Mouse (Mus musculus) forebrain, embryonic 12.5 days (tissue): ENCODE data around the gene Cox17. TPM values are rescaled to one million over a fixed set of nuclear protein-coding genes. Genes with fewer than 3 reads are reported as not detected.

ENCODE experiments used
- ATAC-seq: fragments of 200-750 bp; cut with Nextera tagmentation; 2 replicates; pipeline ENCODE4 v1.8.0; 2017; ENCODE audit warnings: moderate TSS enrichment; ENCODE audit not compliant: low FRiP score
- H3K27ac ChIP-seq: fragments of 300-500 bp; sonication (generic); 2 replicates; pipeline ENCODE4 v1.5.1; 2016; ENCODE audit warnings: mild to moderate bottlenecking
- H3K27me3 ChIP-seq: fragments of 300-500 bp; sonication (generic); 2 replicates; pipeline ENCODE4 v1.6.1; 2016; ENCODE audit warnings: mild to moderate bottlenecking
- H3K36me3 ChIP-seq: fragments of 300-500 bp; sonication (generic); replicated peaks from 2 replicates; pipeline ENCODE4 v1.6.1; 2016; ENCODE audit warnings: mild to moderate bottlenecking
- H3K4me1 ChIP-seq: fragments of 300-500 bp; sonication (generic); 2 replicates; pipeline ENCODE4 v1.6.1; 2016
- H3K4me2 ChIP-seq: fragments of 300-500 bp; sonication (generic); 2 replicates; pipeline ENCODE4 v1.6.1; 2016; ENCODE audit warnings: mild to moderate bottlenecking, moderate library complexity
- H3K4me3 ChIP-seq: fragments of 300-500 bp; sonication (generic); replicated peaks from 2 replicates; pipeline ENCODE4 v1.5.1; 2016; ENCODE audit warnings: mild to moderate bottlenecking
- H3K9ac ChIP-seq: fragments of 300-500 bp; sonication (generic); 2 replicates; pipeline ENCODE4 v1.6.1; 2016; ENCODE audit warnings: mild to moderate bottlenecking
- H3K9me3 ChIP-seq: fragments of 300-500 bp; sonication (generic); 2 replicates; pipeline ENCODE4 v1.6.1; 2016
- WGBS: fragments of 180-500 bp; shearing (Covaris S2); methylation state at CpG from one replicate; pipeline ENCODE4 v1.1.7; 2016; 5-methylcytosine and 5-hydroxymethylcytosine counted together
- polyA plus RNA-seq: library from polyadenylated mRNA; unstranded; fragments of >200 nt; fragmentation: Nextera tagmentation; extraction: Ambion mirVana; gene quantifications from 2 replicates; pipeline ENCODE4 v1.2.1, GENCODE M21; 2016

Cox17 gene
- polyA plus RNA-seq, 1 experiment from 2014 or later, result 141 TPM

DNA sequence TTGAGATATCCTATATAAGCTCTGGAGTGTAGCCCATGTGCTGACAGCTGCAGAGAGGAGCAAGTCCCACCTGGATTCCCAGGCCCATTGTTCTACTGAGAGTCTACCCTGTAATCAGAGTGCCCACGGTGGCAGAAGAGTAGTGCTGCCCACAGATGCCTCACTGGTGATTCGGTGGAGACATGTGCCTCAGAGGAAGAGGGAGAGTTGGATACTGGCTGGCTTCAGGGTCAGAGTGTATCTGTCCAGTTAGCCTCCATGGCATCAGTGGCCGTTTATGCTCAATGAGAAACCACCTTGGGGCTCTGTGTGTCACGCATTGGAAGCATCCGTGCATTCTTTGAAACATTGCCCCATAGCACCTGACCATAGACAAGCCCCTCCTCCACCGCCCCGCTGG, 16.9 kb downstream of the Cox17 start:
- no peak overlapping the region for H3K9ac ChIP-seq
- no peak overlapping the region for H3K4me3 ChIP-seq
- no peaks in the 10 kb centered on the region for H3K36me3 ChIP-seq
- 87% methylated on average over 7 of the region's 7 CpGs for WGBS
- no peak overlapping the region for H3K27ac ChIP-seq
- H3K4me2 ChIP-seq, result no peak overlapping the region
- no peaks in the 10 kb centered on the region for H3K9me3 ChIP-seq
- no peak for ATAC-seq
- H3K4me1 ChIP-seq, result peaks cover 4% of the 10 kb centered on the region; the same call in 1 of the 2 replicates
- no peaks in the 10 kb centered on the region for H3K27me3 ChIP-seq

DNA sequence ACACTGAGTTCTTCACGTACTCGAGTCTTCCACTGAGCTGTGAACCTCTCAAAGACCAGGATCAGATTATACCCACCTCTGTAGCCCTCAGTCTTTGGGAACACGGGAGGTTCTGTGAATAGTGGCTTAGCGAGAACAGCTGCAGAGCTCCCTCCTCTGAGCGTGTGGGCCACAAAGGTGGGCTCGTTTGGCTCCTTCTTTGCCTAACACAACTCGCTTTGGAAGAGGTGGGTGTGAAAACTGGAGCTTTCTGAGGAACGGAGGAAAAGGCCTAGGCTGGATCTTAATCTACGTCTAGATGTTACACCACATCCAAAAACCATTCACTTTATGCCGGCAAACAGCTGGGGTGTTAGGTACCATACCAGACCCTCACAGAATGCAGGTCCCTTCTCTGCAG, 18.6 kb downstream of the Cox17 start:
- no peaks in the 10 kb centered on the region for H3K36me3 ChIP-seq
- no peak overlapping the region for H3K9ac ChIP-seq
- H3K9me3 ChIP-seq, result no peaks in the 10 kb centered on the region
- WGBS, result 80% methylated on average over 10 of the region's 10 CpGs
- H3K4me1 ChIP-seq, result no peaks in the 10 kb centered on the region
- no peak overlapping the region for H3K4me2 ChIP-seq
- H3K27me3 ChIP-seq, result no peaks in the 10 kb centered on the region; the same call in 1 of the 2 replicates
- no peak overlapping the region for H3K27ac ChIP-seq
- no peak overlapping the region for H3K4me3 ChIP-seq
- ATAC-seq, result no peak

DNA sequence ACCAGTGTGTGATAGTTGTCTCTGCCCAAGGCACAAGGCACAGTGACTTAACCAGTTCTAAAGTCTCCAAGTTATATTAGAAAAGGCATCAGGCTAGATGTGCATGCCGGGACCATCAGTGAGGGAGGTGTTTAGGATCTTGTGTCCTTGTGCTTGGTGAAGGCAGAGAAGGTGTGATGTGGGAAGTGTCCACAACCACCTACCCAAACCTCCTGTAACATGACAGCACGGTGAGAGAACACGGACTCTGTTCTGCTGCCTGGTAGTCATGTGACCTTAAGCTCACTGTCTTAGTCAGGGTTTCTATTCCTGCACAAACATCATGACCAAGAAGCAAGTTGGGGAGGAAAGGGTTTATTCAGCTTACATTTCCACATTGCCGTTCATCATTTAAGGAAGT, 19.4 kb downstream of the Cox17 start:
- H3K4me2 ChIP-seq, result no peak overlapping the region
- H3K27ac ChIP-seq, result no peak overlapping the region
- H3K27me3 ChIP-seq, result no peaks in the 10 kb centered on the region; the same call in 1 of the 2 replicates
- no peak overlapping the region for H3K9ac ChIP-seq
- no peak overlapping the region for H3K4me3 ChIP-seq
- H3K9me3 ChIP-seq, result no peaks in the 10 kb centered on the region
- no peaks in the 10 kb centered on the region for H3K4me1 ChIP-seq
- 97% methylated on average over 4 of the region's 4 CpGs for WGBS
- no peaks in the 10 kb centered on the region for H3K36me3 ChIP-seq
- no peak for ATAC-seq

DNA sequence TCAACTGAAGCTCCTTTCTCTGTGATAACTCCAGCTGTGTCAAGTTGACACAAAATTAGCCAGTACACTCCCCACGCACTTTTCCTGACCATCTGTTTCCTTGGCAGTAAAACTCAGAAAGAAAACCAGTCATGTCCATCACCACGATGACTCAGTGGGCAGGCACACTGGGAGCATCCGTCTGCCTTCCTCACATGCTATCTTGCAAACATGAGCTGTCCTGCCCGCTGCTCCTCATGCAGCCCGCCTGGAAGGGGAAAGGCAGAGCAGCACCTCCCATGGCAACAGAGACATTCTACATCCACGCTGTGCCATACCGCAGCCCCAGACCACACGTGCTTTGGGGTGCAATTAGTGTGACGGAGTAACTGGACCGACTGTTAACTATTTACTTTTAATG, 21.5 kb downstream of the Cox17 start:
- Histone ChIP-seq H3K27ac (no peak overlapping the region), H3K4me1 (no peaks in the 10 kb centered on the region), H3K27me3 (no peaks in the 10 kb centered on the region; the same call in 1 of the 2 replicates), H3K4me3 (no peak overlapping the region), H3K9ac (no peak overlapping the region), H3K4me2 (no peak overlapping the region), H3K36me3 (no peaks in the 10 kb centered on the region), H3K9me3 (no peaks in the 10 kb centered on the region)
- 66% methylated on average over 10 of the region's 10 CpGs for WGBS
- ATAC-seq, result no peak

DNA sequence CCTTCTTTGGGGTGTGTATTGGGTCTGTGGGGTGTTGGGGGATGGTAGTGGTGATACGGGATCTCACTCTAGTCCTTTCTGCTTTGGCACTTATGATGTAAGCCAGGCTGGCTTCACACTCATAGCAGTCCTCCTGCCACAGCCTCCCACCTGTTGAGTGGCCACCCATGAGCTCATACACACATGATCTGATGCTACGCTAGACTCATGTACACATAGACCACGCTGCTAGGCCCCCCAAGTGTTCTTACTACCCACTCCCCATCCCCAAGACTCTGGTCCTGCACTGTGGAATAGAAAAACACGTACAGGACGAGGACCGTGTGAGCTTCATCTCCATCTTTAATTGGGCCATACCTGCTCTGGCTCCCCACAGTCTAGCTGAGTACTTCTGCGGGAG, 22.2 kb downstream of the Cox17 start:
- H3K4me2 ChIP-seq, result no peak overlapping the region
- no peaks in the 10 kb centered on the region; the same call in 1 of the 2 replicates for H3K27me3 ChIP-seq
- no peaks in the 10 kb centered on the region for H3K4me1 ChIP-seq
- H3K36me3 ChIP-seq, result no peaks in the 10 kb centered on the region
- WGBS, result 84% methylated on average over 7 of the region's 7 CpGs
- ATAC-seq, result no peak
- H3K27ac ChIP-seq, result no peak overlapping the region
- H3K9me3 ChIP-seq, result no peaks in the 10 kb centered on the region
- H3K4me3 ChIP-seq, result no peak overlapping the region
- H3K9ac ChIP-seq, result no peak overlapping the region

DNA sequence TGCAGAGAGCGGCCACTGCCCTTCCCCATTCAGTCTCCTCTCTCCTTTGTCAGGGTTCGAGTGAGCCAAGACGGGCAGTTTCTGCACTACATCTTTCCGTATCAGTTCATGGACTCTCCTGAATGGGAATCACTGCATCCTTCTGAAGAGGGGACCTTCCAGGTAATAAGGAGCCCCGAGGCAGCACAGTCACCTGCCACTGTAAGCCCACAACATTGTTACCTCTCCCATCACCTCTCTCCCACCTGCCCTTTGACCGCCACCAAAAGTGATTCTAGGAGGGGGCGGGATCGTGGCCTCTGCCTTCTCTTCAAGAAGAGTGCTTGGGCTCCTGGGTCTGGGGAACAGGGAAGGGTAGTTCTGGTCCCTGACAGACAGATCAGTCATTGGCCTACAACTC, 22.6 kb downstream of the Cox17 start:
- no peak overlapping the region for H3K27ac ChIP-seq
- no peaks in the 10 kb centered on the region for H3K4me1 ChIP-seq
- 92% methylated on average over 8 of the region's 8 CpGs for WGBS
- H3K9me3 ChIP-seq, result no peaks in the 10 kb centered on the region
- no peaks in the 10 kb centered on the region; the same call in 1 of the 2 replicates for H3K27me3 ChIP-seq
- ATAC-seq, result no peak
- H3K9ac ChIP-seq, result no peak overlapping the region
- no peak overlapping the region for H3K4me2 ChIP-seq
- H3K4me3 ChIP-seq, result no peak overlapping the region
- H3K36me3 ChIP-seq, result no peaks in the 10 kb centered on the region

DNA sequence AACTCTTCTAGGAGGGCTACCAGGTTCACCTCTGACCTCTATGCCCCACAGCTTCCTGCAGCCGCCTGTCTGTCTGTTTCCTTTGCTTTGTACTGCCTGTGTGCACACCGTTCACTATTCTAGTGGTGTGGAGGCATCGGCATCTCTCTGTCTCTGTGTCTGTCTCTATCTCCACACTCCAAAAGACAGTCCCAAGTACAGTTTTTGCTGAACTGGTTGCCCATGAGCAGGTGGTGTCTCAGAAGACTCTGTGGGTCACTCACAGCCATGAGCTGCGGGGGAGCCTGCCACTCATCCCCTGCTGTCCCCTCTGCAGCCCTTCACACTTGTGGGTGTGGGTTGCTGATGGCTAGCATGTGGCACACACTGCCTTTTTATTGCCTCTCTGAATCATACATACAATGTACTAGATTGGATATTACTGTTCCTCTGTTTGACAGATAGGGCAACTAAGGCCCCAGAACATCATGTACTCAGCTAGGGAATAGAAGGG, 23.2 kb downstream of the Cox17 start:
- Histone ChIP-seq H3K9ac (no peak overlapping the region), H3K27ac (no peak overlapping the region), H3K36me3 (no peaks in the 10 kb centered on the region), H3K9me3 (no peaks in the 10 kb centered on the region), H3K4me3 (no peak overlapping the region), H3K4me2 (no peak overlapping the region), H3K4me1 (no peaks in the 10 kb centered on the region), H3K27me3 (no peaks in the 10 kb centered on the region; the same call in 1 of the 2 replicates)
- ATAC-seq, result no peak
- WGBS, result 84% methylated on average over 4 of the region's 4 CpGs

DNA sequence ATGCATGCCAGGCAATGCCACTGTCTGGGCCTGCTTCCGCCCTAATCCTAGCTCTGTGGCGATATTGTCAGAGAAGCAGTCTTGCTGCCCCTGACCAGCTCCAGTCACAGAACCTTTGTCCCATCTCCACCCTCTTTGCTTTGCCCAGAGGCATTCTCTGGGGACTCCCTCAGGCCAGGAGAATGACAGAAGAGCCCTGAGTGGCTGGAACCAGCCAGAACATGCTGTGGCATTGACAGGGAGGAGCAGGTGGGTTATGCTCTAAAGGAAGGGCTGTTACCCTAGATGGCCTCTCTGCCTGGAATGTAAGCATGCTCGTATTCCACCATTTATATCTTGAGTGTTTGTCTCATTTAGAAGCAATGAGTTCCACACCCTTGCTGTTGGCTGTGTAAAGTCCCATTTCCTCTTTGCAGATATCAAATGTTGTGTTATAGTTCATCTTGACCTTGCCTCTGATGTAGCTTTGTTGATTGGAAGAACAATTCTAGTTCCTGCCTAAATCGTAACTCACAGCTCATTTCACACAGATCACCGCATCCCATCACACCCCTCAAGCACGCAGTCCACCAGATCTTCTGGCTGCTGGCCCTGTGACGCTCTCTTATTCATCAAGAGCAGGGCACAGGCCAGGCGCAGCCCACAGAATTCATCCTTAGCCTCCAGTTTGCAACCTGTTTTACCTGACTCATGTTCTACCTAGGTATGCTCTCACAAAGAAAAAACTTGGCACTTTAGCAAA, 24.0 kb downstream of the Cox17 start:
- Histone ChIP-seq H3K4me1 (no peaks in the 10 kb centered on the region), H3K4me2 (no peak overlapping the region), H3K36me3 (no peaks in the 10 kb centered on the region), H3K27ac (no peak overlapping the region), H3K9me3 (no peaks in the 10 kb centered on the region), H3K4me3 (no peak overlapping the region), H3K27me3 (no peaks in the 10 kb centered on the region; the same call in 1 of the 2 replicates), H3K9ac (no peak overlapping the region)
- WGBS, result 90% methylated on average over 8 of the region's 8 CpGs
- ATAC-seq, result no peak

DNA sequence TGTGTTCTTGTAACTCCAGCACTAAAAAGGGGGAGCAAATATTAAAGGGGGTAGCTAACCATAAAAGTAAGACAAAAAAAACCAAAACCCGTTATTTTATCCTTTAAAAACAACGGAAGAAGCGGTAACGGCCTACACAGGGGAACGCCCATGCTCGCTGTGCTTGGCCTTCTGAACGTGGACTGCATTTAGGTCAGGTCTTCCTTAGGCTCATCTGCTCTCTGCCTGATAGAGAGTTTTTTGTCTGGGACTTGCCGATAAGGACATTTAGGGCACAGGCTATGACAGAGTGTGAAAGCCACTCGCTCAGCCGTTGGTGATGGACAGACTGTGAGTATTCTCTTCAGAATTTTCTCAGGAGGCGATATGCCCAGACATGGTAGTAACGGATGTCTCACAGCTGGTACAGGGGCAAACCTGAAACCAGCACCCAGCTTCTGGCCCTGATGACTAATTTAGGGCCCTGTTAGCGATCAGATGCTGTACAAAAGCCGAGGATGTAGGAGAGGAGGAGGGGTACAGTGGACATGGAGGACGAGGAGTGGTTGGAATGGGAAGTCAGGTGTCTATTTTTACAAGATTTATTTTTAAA, 25.0 kb downstream of the Cox17 start:
- Histone ChIP-seq H3K9ac (no peak overlapping the region), H3K27me3 (no peaks in the 10 kb centered on the region; the same call in 1 of the 2 replicates), H3K27ac (no peak overlapping the region), H3K36me3 (no peaks in the 10 kb centered on the region), H3K4me3 (no peak overlapping the region), H3K4me1 (peaks cover 7% of the 10 kb centered on the region), H3K4me2 (no peak overlapping the region), H3K9me3 (no peaks in the 10 kb centered on the region)
- 92% methylated on average over 15 of the region's 15 CpGs for WGBS
- no peak for ATAC-seq

DNA sequence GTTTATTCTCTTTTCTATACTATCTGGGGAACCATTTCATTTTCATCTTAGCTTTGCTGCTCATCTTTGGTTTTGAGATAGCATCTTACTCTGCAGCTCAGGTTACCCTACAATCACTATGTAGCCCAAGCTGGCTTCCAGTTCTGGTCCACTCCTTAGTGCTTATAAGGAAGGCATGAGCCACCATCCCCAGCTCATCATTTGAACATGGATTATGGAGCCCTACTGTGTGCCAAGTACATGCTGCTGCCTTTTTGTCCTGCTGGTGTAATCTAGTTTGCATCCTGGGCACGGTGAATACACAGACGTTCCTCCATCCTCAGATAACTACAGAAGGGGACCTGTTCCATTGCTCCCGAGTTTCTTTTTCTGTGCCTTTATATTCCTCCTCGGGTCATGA, 26.1 kb downstream of the Cox17 start:
- Histone ChIP-seq H3K4me1 (peaks cover 10% of the 10 kb centered on the region), H3K27ac (no peak overlapping the region), H3K4me3 (no peak overlapping the region), H3K9ac (no peak overlapping the region), H3K27me3 (no peaks in the 10 kb centered on the region; the same call in 1 of the 2 replicates), H3K4me2 (no peak overlapping the region), H3K9me3 (no peaks in the 10 kb centered on the region), H3K36me3 (no peaks in the 10 kb centered on the region)
- ATAC-seq, result no peak
- WGBS, result 85% methylated on average over 4 of the region's 4 CpGs

DNA sequence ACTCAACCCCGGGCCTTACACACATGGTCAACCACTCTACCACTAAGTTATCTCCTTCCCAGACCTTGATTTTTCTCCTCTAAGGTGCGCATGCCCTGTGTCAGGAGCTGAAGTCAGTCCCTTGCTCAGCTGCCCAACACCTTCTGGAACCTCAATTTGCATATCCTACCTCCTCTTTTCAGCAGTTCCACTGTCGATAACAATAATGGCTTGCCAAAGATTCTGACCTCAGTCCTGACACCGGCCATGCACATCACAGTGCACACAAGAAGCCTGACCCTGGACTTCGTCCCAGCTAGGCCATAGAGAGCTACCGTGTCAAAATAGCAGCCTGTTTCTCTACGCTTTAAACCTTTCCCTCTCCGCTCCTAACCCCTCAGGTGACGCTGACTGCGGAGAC, 26.6 kb downstream of the Cox17 start:
- Histone ChIP-seq H3K27ac (no peak overlapping the region), H3K9me3 (no peaks in the 10 kb centered on the region), H3K27me3 (no peaks in the 10 kb centered on the region; the same call in 1 of the 2 replicates), H3K4me2 (no peak overlapping the region), H3K9ac (no peak overlapping the region), H3K4me3 (no peak overlapping the region), H3K4me1 (peaks cover 10% of the 10 kb centered on the region), H3K36me3 (no peaks in the 10 kb centered on the region)
- ATAC-seq, result no peak
- WGBS, result 85% methylated on average over 10 of the region's 10 CpGs

DNA sequence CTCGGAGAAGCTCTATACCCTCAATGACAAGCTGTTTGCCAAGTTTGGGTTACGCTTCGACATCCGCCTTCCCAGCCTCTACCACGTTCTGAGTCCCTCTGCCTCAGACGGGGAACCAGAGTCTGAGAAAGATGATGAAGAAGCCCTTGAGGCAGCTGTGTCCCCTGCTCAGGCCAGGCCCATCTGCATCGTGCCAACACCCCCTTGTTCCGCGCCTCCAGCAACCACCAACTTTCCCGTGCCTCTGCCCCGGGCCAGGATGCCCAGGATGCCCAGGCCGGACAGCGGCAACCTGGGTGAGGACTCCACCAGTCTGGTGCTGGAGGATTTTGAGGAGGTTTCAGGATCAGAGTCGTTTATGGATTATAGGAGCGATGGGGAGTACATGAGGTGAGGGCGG, 27.1 kb downstream of the Cox17 start:
- ATAC-seq, result no peak
- 85% methylated on average over 16 of the region's 16 CpGs for WGBS
- no peak overlapping the region for H3K4me3 ChIP-seq

More for the DNA sequence above, 27.1 kb downstream of the Cox17 start:
- Histone ChIP-seq H3K4me1 (peaks cover 10% of the 10 kb centered on the region), H3K9ac (no peak overlapping the region), H3K27ac (no peak overlapping the region), H3K9me3 (no peaks in the 10 kb centered on the region), H3K4me2 (peak overlapping the region; percentile 6; the same call in 1 of the 2 replicates), H3K27me3 (no peaks in the 10 kb centered on the region; the same call in 1 of the 2 replicates), H3K36me3 (no peaks in the 10 kb centered on the region)
